Mouse (Mus musculus): ENCODE measurements around the gene Ccnq. TPM values are rescaled to one million over a fixed set of nuclear protein-coding genes. Genes with fewer than 3 reads are reported as not detected.
"Not testable (repeated sequence)": the region's sequence is repeated elsewhere in the genome, so short reads cannot be mapped to it uniquely, and the experiment has no call there.

The Ccnq gene
- polyA plus RNA-seq, 1 experiment from 2014 or later, result 43.4 TPM

DNA sequence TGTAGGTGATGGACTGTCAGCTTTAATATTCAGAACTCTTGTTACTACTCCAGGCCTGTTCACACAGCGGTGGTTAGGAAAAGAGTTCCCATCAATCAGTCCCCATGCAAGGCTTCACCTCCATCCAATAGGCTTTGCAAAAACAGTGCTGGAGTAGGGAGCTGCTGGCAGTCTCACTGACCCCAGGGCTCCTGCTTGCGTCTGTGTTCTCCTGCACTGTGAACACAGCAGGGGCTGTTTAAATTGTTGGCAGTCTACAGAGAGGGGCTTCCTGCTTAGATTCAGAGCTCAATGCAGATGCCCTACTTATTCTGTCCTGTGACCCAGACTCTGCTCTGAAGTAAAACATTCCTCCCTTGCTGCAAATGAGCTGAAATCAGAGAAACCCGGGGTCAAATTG, 17.2 kb upstream of the Ccnq start:
- no peaks in the 10 kb centered on the region for H3K36me3 ChIP-seq (ENCODE audit: control insufficient read depth, insufficient read depth, low read length)
- 24% methylated on average over 3 of the region's 3 CpGs for WGBS
- no peak overlapping the region for H3K27ac ChIP-seq (ENCODE audit: low read depth, low read length)
- no peaks in the 10 kb centered on the region for H3K9me3 ChIP-seq (ENCODE audit: control insufficient read depth, low read length)
- no peak overlapping the region for H3K4me3 ChIP-seq (ENCODE audit: low read depth, low read length)
- H3K4me1 ChIP-seq (replicated peaks; ENCODE audit: control insufficient read depth, insufficient read depth, low read length), result no peaks in the 10 kb centered on the region
- no peaks in the 10 kb centered on the region for H3K27me3 ChIP-seq (ENCODE audit: control insufficient read depth, insufficient read depth, low read length)
- DNase-seq (ENCODE audit: low spot score), result no peak
- H3K9ac ChIP-seq (ENCODE audit: low read length), result no peak overlapping the region
- no peak overlapping the region for H3K4me2 ChIP-seq (ENCODE audit: low read depth, low read length, severe bottlenecking)
- ATAC-seq (replicated peaks; ENCODE audit: low FRiP score), result no peak

DNA sequence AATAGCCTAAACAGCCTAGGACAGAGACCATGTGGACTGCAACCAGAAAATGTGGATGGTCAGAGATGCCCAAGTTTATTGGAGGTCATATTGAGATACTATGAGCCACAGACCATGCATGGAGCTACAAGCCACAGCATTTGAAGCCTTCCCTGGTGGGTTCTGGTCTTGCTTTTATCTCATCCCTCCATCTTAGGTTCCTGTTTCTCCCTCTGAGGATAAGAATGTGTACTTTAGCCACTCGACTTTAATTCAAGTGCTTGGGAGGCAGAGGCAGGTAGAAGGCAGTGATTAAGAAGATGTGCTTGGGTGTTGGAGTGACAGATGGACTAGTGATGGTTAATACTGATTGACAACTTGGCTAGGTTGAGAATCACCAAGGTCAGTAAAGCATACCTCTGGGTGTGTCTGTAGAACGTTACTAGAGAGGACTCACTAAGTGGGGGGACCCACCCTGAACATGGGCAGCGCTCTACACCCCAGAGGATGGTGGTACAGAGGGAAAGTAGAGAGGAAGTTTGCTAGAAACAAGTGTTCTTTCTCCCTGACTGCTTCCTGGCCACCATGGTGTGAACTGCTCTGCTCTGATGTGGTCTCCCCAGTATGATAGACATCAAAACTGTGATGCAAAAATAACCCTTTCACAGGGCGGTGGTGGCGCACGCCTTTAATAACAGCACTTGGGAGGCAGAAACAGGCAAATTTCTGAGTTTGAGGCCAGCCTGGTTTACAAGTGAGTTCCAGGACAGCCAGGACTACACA, 14.7 kb upstream of the Ccnq start:
- H3K9ac ChIP-seq (ENCODE audit: low read length), result no peak overlapping the region

GRCm38 (mm10) chr11:78764820-78765219, 13.3 kb upstream of the Ccnq start:
- 87% methylated on average over 6 of the region's 6 CpGs for WGBS
- Histone ChIP-seq H3K27me3 (ENCODE audit: control insufficient read depth, insufficient read depth, low read length) (no peaks in the 10 kb centered on the region), H3K9ac (ENCODE audit: low read length) (no peak overlapping the region), H3K36me3 (ENCODE audit: control insufficient read depth, insufficient read depth, low read length) (no peaks in the 10 kb centered on the region), H3K4me2 (ENCODE audit: low read depth, low read length, severe bottlenecking) (no peak overlapping the region), H3K27ac (ENCODE audit: low read depth, low read length) (no peak overlapping the region), H3K4me3 (ENCODE audit: low read depth, low read length) (no peak overlapping the region), H3K4me1 (replicated peaks; ENCODE audit: control insufficient read depth, insufficient read depth, low read length) (peaks cover 5% of the 10 kb centered on the region), H3K9me3 (ENCODE audit: control insufficient read depth, low read length) (no peaks in the 10 kb centered on the region)
- ATAC-seq (replicated peaks; ENCODE audit: low FRiP score) (no peak), DNase-seq (ENCODE audit: low spot score) (no peak)

More for the DNA sequence above, 14.7 kb upstream of the Ccnq start:
- Histone ChIP-seq H3K4me3 (ENCODE audit: low read depth, low read length) (no peak overlapping the region), H3K4me1 (replicated peaks; ENCODE audit: control insufficient read depth, insufficient read depth, low read length) (peaks cover 3% of the 10 kb centered on the region; the same call in 1 of the 2 replicates), H3K27me3 (ENCODE audit: control insufficient read depth, insufficient read depth, low read length) (no peaks in the 10 kb centered on the region), H3K4me2 (ENCODE audit: low read depth, low read length, severe bottlenecking) (no peak overlapping the region), H3K27ac (ENCODE audit: low read depth, low read length) (no peak overlapping the region), H3K9me3 (ENCODE audit: control insufficient read depth, low read length) (no peaks in the 10 kb centered on the region), H3K36me3 (ENCODE audit: control insufficient read depth, insufficient read depth, low read length) (no peaks in the 10 kb centered on the region)
- no peak for DNase-seq (ENCODE audit: low spot score)
- ATAC-seq (replicated peaks; ENCODE audit: low FRiP score), result no peak
- 86% methylated on average over 6 of the region's 6 CpGs for WGBS

DNA sequence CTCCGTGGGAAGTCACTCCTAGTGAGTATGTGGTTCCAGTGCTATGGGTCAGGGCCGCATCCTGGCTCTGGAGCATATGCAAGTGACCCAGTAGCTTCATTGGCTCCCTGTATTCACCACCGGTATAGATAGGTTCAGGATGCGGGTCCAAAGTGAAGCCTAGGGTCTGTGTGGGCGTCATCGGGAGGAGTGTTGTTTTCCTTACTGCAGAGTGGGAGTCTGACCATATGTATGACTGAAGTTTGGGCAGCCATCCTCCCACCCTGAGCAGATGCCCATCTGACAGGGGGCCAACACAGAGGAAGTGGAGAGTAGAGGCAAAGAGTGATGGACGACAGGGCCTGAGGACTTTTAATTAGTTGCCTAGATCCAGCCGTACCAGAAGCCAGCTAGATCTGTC, 12.8 kb upstream of the Ccnq start:
- DNase-seq (ENCODE audit: low spot score) (no peak), ATAC-seq (replicated peaks; ENCODE audit: low FRiP score) (no peak)
- no peak overlapping the region for H3K4me3 ChIP-seq (ENCODE audit: low read depth, low read length)
- peaks cover 5% of the 10 kb centered on the region for H3K4me1 ChIP-seq (replicated peaks; ENCODE audit: control insufficient read depth, insufficient read depth, low read length)
- 84% methylated on average over 8 of the region's 8 CpGs for WGBS
- H3K36me3 ChIP-seq (ENCODE audit: control insufficient read depth, insufficient read depth, low read length), result no peaks in the 10 kb centered on the region
- H3K27me3 ChIP-seq (ENCODE audit: control insufficient read depth, insufficient read depth, low read length), result no peaks in the 10 kb centered on the region
- no peak overlapping the region for H3K9ac ChIP-seq (ENCODE audit: low read length)
- no peaks in the 10 kb centered on the region for H3K9me3 ChIP-seq (ENCODE audit: control insufficient read depth, low read length)
- no peak overlapping the region for H3K27ac ChIP-seq (ENCODE audit: low read depth, low read length)
- H3K4me2 ChIP-seq (ENCODE audit: low read depth, low read length, severe bottlenecking), result no peak overlapping the region

- Histone ChIP-seq H3K9me3 (ENCODE audit: control insufficient read depth, low read length) (no peaks in the 10 kb centered on the region), H3K27ac (ENCODE audit: low read depth, low read length) (no peak overlapping the region), H3K4me3 (ENCODE audit: low read depth, low read length) (no peak overlapping the region), H3K4me1 (replicated peaks; ENCODE audit: control insufficient read depth, insufficient read depth, low read length) (peaks cover 5% of the 10 kb centered on the region), H3K27me3 (ENCODE audit: control insufficient read depth, insufficient read depth, low read length) (no peaks in the 10 kb centered on the region), H3K9ac (ENCODE audit: low read length) (no peak overlapping the region; the same call in 1 of the 2 replicates), H3K36me3 (ENCODE audit: control insufficient read depth, insufficient read depth, low read length) (no peaks in the 10 kb centered on the region), H3K4me2 (ENCODE audit: low read depth, low read length, severe bottlenecking) (no peak overlapping the region)
- DNase-seq (ENCODE audit: low spot score), result no peak
- 32% methylated on average over 5 of the region's 5 CpGs for WGBS
- ATAC-seq (replicated peaks; ENCODE audit: low FRiP score), result no peak
Observed at GRCm38 (mm10) chr11:78762201-78762600, 10.7 kb upstream of the Ccnq start.

GRCm38 (mm10) chr11:78761086-78761485, 9.6 kb upstream of the Ccnq start:
- DNase-seq (ENCODE audit: low spot score), result no peak
- Histone ChIP-seq H3K9ac (ENCODE audit: low read length) (no peak overlapping the region), H3K27ac (ENCODE audit: low read depth, low read length) (no peak overlapping the region), H3K4me2 (ENCODE audit: low read depth, low read length, severe bottlenecking) (no peak overlapping the region), H3K4me3 (ENCODE audit: low read depth, low read length) (no peak overlapping the region), H3K36me3 (ENCODE audit: control insufficient read depth, insufficient read depth, low read length) (no peaks in the 10 kb centered on the region), H3K9me3 (ENCODE audit: control insufficient read depth, low read length) (no peaks in the 10 kb centered on the region), H3K27me3 (ENCODE audit: control insufficient read depth, insufficient read depth, low read length) (no peaks in the 10 kb centered on the region), H3K4me1 (replicated peaks; ENCODE audit: control insufficient read depth, insufficient read depth, low read length) (peaks cover 5% of the 10 kb centered on the region)
- no peak for ATAC-seq (replicated peaks; ENCODE audit: low FRiP score)
- 44% methylated on average over 9 of the region's 9 CpGs for WGBS

DNA sequence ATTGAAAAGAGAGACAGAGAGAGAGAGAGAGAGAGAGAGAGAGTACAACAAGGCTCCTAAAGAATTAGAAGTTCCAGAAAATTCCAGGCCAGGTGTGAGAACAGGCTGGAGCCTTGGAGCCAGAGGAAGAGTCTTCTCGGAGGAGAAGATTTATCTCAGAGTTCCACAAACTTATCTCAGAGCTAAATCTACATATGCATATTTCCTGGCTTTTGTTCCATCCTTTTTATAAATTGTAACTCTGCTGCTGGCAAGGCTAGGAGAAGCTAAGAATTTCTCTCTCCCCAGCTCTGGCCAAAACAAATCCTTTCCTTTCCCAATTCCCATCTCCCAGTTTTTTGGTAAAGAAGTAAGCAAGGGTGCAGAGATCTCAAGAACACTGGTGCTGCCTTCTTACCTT, 3.8 kb upstream of the Ccnq start:
- no peak overlapping the region for H3K4me3 ChIP-seq (ENCODE audit: low read depth, low read length)
- H3K27ac ChIP-seq (ENCODE audit: low read depth, low read length), result no peak overlapping the region
- H3K36me3 ChIP-seq (ENCODE audit: control insufficient read depth, insufficient read depth, low read length), result no peaks in the 10 kb centered on the region
- no peak for DNase-seq (ENCODE audit: low spot score)
- no peaks in the 10 kb centered on the region for H3K9me3 ChIP-seq (ENCODE audit: control insufficient read depth, low read length)
- H3K9ac ChIP-seq (ENCODE audit: low read length), result no peak overlapping the region
- H3K4me2 ChIP-seq (ENCODE audit: low read depth, low read length, severe bottlenecking), result no peak overlapping the region
- 83% methylated on average over 1 of the region's 1 CpGs for WGBS
- H3K27me3 ChIP-seq (ENCODE audit: control insufficient read depth, insufficient read depth, low read length), result no peaks in the 10 kb centered on the region
- H3K4me1 ChIP-seq (replicated peaks; ENCODE audit: control insufficient read depth, insufficient read depth, low read length), result no peaks in the 10 kb centered on the region
- no peak for ATAC-seq (replicated peaks; ENCODE audit: low FRiP score)

- H3K36me3 ChIP-seq (ENCODE audit: control insufficient read depth, insufficient read depth, low read length); H3K4me2 ChIP-seq (ENCODE audit: low read depth, low read length, severe bottlenecking); H3K9ac ChIP-seq (ENCODE audit: low read length); H3K27me3 ChIP-seq (ENCODE audit: control insufficient read depth, insufficient read depth, low read length); H3K4me1 ChIP-seq (replicated peaks; ENCODE audit: control insufficient read depth, insufficient read depth, low read length); DNase-seq (ENCODE audit: low spot score); H3K27ac ChIP-seq (ENCODE audit: low read depth, low read length); ATAC-seq (replicated peaks; ENCODE audit: low FRiP score); H3K9me3 ChIP-seq (ENCODE audit: control insufficient read depth, low read length); H3K4me3 ChIP-seq (ENCODE audit: low read depth, low read length): not testable (repeated sequence)
- WGBS, result 76% methylated on average over 1 of the region's 1 CpGs
Observed at GRCm38 (mm10) chr11:78754177-78754576, 2.6 kb upstream of the Ccnq start.

DNA sequence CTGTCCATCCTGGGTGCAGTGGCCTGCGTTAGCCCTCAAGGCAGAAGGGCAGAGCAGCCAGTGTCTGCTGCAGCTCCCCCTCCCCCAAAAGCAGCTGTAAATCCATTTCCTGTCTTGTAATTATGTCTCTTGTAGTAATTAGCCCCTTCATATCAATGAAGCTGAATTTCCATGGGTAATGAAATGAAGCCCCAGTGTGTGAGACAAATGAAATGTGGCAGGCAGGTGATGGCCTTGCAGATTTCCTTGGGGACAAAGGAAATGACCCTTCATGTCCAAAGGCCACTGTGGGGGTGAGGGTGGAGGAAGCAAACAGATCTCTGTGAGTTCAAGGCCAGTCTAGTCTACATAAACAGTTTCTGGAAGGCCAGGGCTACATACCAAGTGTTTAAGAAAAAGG, 1.7 kb upstream of the Ccnq start:
- H3K27ac ChIP-seq (ENCODE audit: low read depth, low read length), result no peak overlapping the region
- ATAC-seq (replicated peaks; ENCODE audit: low FRiP score), result no peak

More for the DNA sequence above, 1.7 kb upstream of the Ccnq start:
- no peak for DNase-seq (ENCODE audit: low spot score)
- Histone ChIP-seq H3K9me3 (ENCODE audit: control insufficient read depth, low read length) (no peaks in the 10 kb centered on the region), H3K9ac (ENCODE audit: low read length) (no peak overlapping the region), H3K4me2 (ENCODE audit: low read depth, low read length, severe bottlenecking) (no peak overlapping the region), H3K4me3 (ENCODE audit: low read depth, low read length) (no peak overlapping the region), H3K4me1 (replicated peaks; ENCODE audit: control insufficient read depth, insufficient read depth, low read length) (no peaks in the 10 kb centered on the region), H3K27me3 (ENCODE audit: control insufficient read depth, insufficient read depth, low read length) (no peaks in the 10 kb centered on the region), H3K36me3 (ENCODE audit: control insufficient read depth, insufficient read depth, low read length) (no peaks in the 10 kb centered on the region)
- WGBS, result 96% methylated on average over 1 of the region's 1 CpGs

All from forebrain, embryonic 11.5 days (tissue).